ENCODE assay signal across 14 mouse cellular contexts in genomic region chr3:107128421-107128820, GRCm38 (mm10). TPM values are rescaled to one million over a fixed set of nuclear protein-coding genes. Genes with fewer than 3 reads are reported as not detected.
DNase-seq lines count a peak whose midpoint lies in the region; ATAC-seq and TF ChIP-seq lines count a peak whose summit lies in the region.
"Had no signal": no experiment of that assay in that cellular context is flagged by ENCODE, and none has a peak within 500 bp of the region (broad histone marks: within the 10 kb centered on the region; RNA-seq: fewer than 3 reads in every experiment).

No protein-coding gene starts in this region.

- 0 out of 2 replicates have a peak, but pooled peaks have one; percentile 44 for ATAC-seq in limb, embryonic 15.5 days (ENCODE audit: insufficient number of reproducible peaks, low FRiP score, low TSS enrichment, low read depth)
- peak; percentile 49; the same call in 1 of the 2 replicates for ATAC-seq in stomach, postnatal 0 days (ENCODE audit: low FRiP score, low TSS enrichment)
- no peak for ATAC-seq in hindbrain, embryonic 14.5 days (ENCODE audit: low FRiP score)
- ATAC-seq in liver, embryonic 11.5 days (replicated peaks; ENCODE audit: low FRiP score): no peak

- TF ChIP-seq CTCF in stomach, postnatal 0 days (IDR thresholded peaks at IDR 0.05; ENCODE audit: low read depth): no peak

- no peak for DNase-seq in limb, embryonic 10.5 days (ENCODE audit: low spot score)
- DNase-seq in layer of hippocampus, postnatal 36 days: peak; percentile 36 to 56
- DNase-seq in lung, postnatal 14 days: peak; percentile 31
- no peak for DNase-seq in stomach, postnatal 0 days (ENCODE audit: low spot score)
- DNase-seq in hindbrain, embryonic 14.5 days (ENCODE audit: low spot score): no peak
- DNase-seq in liver, embryonic 11.5 days (ENCODE audit: low spot score): no peak
- DNase-seq in adrenal gland, postnatal 14 days: no peak

- H3K4me2 ChIP-seq in limb, embryonic 15.5 days: no peak overlapping the region
- no peak overlapping the region for H3K4me2 ChIP-seq in stomach, postnatal 0 days (replicated peaks; ENCODE audit: low read depth)
- no peak overlapping the region for H3K4me2 ChIP-seq in hindbrain, embryonic 14.5 days (replicated peaks)
- no peak overlapping the region for H3K4me2 ChIP-seq in liver, embryonic 11.5 days
- H3K4me2 ChIP-seq: limb, embryonic 13.5 days; stomach, embryonic 15.5 days had no signal

- H3K4me1 ChIP-seq in limb, embryonic 15.5 days: peaks cover 4% of the 10 kb centered on the region; the same call in 1 of the 2 replicates
- no peaks in the 10 kb centered on the region for H3K4me1 ChIP-seq in limb, embryonic 10.5 days
- peaks cover 7% of the 10 kb centered on the region for H3K4me1 ChIP-seq in stomach, postnatal 0 days (replicated peaks; ENCODE audit: control insufficient read depth, insufficient read depth)
- no peaks in the 10 kb centered on the region; the same call in 1 of the 2 replicates for H3K4me1 ChIP-seq in hindbrain, embryonic 14.5 days (replicated peaks; ENCODE audit: control insufficient read depth, insufficient read depth, low read length)
- no peaks in the 10 kb centered on the region for H3K4me1 ChIP-seq in liver, embryonic 11.5 days (replicated peaks; ENCODE audit: control insufficient read depth, insufficient read depth, low read length)
- H3K4me1 ChIP-seq: megakaryocyte, embryonic 14.5 days; stomach, embryonic 15.5 days had no signal

- H3K4me3 ChIP-seq in limb, embryonic 15.5 days: no peak overlapping the region
- H3K4me3 ChIP-seq in limb, embryonic 10.5 days: no peak overlapping the region
- H3K4me3 ChIP-seq in stomach, postnatal 0 days (ENCODE audit: low read depth, low read length): no peak overlapping the region
- no peak overlapping the region for H3K4me3 ChIP-seq in hindbrain, embryonic 14.5 days (replicated peaks; ENCODE audit: low read length)
- H3K4me3 ChIP-seq in liver, embryonic 11.5 days (ENCODE audit: low read depth, low read length): no peak overlapping the region
- H3K4me3 ChIP-seq: limb, embryonic 13.5 days; megakaryocyte, embryonic 14.5 days; stomach, embryonic 15.5 days had no signal

- no peaks in the 10 kb centered on the region for H3K27me3 ChIP-seq in limb, embryonic 15.5 days
- H3K27me3 ChIP-seq in limb, embryonic 10.5 days (ENCODE audit: low read depth, poor library complexity, severe bottlenecking): no peaks in the 10 kb centered on the region
- no peaks in the 10 kb centered on the region for H3K27me3 ChIP-seq in stomach, postnatal 0 days (ENCODE audit: control insufficient read depth, insufficient read depth, low read length)
- H3K27me3 ChIP-seq in hindbrain, embryonic 14.5 days (ENCODE audit: control insufficient read depth, insufficient read depth, low read length): no peaks in the 10 kb centered on the region
- H3K27me3 ChIP-seq in liver, embryonic 11.5 days (replicated peaks; ENCODE audit: control insufficient read depth, insufficient read depth, low read length): no peaks in the 10 kb centered on the region
- H3K27me3 ChIP-seq: limb, embryonic 13.5 days; stomach, embryonic 15.5 days had no signal

- no peaks in the 10 kb centered on the region for H3K36me3 ChIP-seq in limb, embryonic 15.5 days
- H3K36me3 ChIP-seq in limb, embryonic 10.5 days: no peaks in the 10 kb centered on the region
- no peaks in the 10 kb centered on the region for H3K36me3 ChIP-seq in stomach, postnatal 0 days (ENCODE audit: control insufficient read depth, insufficient read depth, low read length)
- H3K36me3 ChIP-seq in hindbrain, embryonic 14.5 days (replicated peaks; ENCODE audit: control insufficient read depth, insufficient read depth): no peaks in the 10 kb centered on the region
- H3K36me3 ChIP-seq in liver, embryonic 11.5 days (ENCODE audit: control insufficient read depth, insufficient read depth, low read length): no peaks in the 10 kb centered on the region
- H3K36me3 ChIP-seq: limb, embryonic 13.5 days; stomach, embryonic 15.5 days had no signal

- no peak overlapping the region for H3K9ac ChIP-seq in limb, embryonic 15.5 days
- H3K9ac ChIP-seq in stomach, postnatal 0 days (ENCODE audit: low read length): no peak overlapping the region
- no peak overlapping the region for H3K9ac ChIP-seq in hindbrain, embryonic 14.5 days
- H3K9ac ChIP-seq in liver, embryonic 11.5 days (ENCODE audit: low read depth, low read length): no peak overlapping the region
- H3K9ac ChIP-seq: limb, embryonic 13.5 days; stomach, embryonic 15.5 days had no signal

- no peaks in the 10 kb centered on the region for H3K9me3 ChIP-seq in limb, embryonic 15.5 days
- H3K9me3 ChIP-seq in limb, embryonic 10.5 days (replicated peaks): no peaks in the 10 kb centered on the region
- no peaks in the 10 kb centered on the region for H3K9me3 ChIP-seq in stomach, postnatal 0 days (ENCODE audit: control insufficient read depth, low read length)
- H3K9me3 ChIP-seq in hindbrain, embryonic 14.5 days (ENCODE audit: control insufficient read depth, low read length): no peaks in the 10 kb centered on the region
- no peaks in the 10 kb centered on the region for H3K9me3 ChIP-seq in liver, embryonic 11.5 days (ENCODE audit: control insufficient read depth, low read length)
- H3K9me3 ChIP-seq: limb, embryonic 13.5 days; megakaryocyte, embryonic 14.5 days; stomach, embryonic 15.5 days had no signal

- TF ChIP-seq EP300 in stomach, postnatal 0 days (optimal IDR thresholded peaks at IDR 0.05): no peak

- H3K27ac ChIP-seq in limb, embryonic 15.5 days: no peak overlapping the region
- no peak overlapping the region for H3K27ac ChIP-seq in limb, embryonic 10.5 days
- 0 out of 2 replicates have a peak overlapping the region, but pooled peaks have one; percentile 45 for H3K27ac ChIP-seq in stomach, postnatal 0 days (replicated peaks)
- no peak overlapping the region for H3K27ac ChIP-seq in hindbrain, embryonic 14.5 days
- no peak overlapping the region for H3K27ac ChIP-seq in liver, embryonic 11.5 days (ENCODE audit: low read depth, low read length)
- H3K27ac ChIP-seq: limb, embryonic 13.5 days; stomach, embryonic 15.5 days had no signal

- 50% methylated on average over 3 of the region's 3 CpGs for WGBS in limb, embryonic 15.5 days
- WGBS in limb, embryonic 10.5 days: 79% methylated on average over 3 of the region's 3 CpGs
- WGBS in stomach, postnatal 0 days: 31% methylated on average over 3 of the region's 3 CpGs
- 65% methylated on average over 3 of the region's 3 CpGs for WGBS in hindbrain, embryonic 14.5 days
- WGBS in liver, embryonic 11.5 days: 69% methylated on average over 3 of the region's 3 CpGs

RNA-seq across cellular contexts. Expression of gene Kcna2, which starts 27.5 kb away (rescaled TPM):
- polyA plus RNA-seq in limb, embryonic 15.5 days (2015; fragmentation: Nextera tagmentation; extraction: Ambion mirVana): 0.14 and 0.22 TPM in 2 replicates
- 0.03 TPM in 1 of 2 replicates, not detected in the other for polyA plus RNA-seq in limb, embryonic 10.5 days (2016; fragmentation: Nextera tagmentation; extraction: Ambion mirVana)
- 10 to 100 TPM; 91.3 to 91.6 TPM for total RNA-seq in layer of hippocampus, postnatal 36 days (2021)
- polyA plus RNA-seq in stomach, postnatal 0 days (2015; fragmentation: Nextera tagmentation; extraction: Ambion mirVana): 0.13 and 0.16 TPM in 2 replicates
- polyA plus RNA-seq in hindbrain, embryonic 14.5 days (2014; fragmentation: Nextera tagmentation; extraction: Ambion mirVana): 1.9 and 2.0 TPM in 2 replicates
- 0.05 and 0.08 TPM in 2 replicates for polyA plus RNA-seq in liver, embryonic 11.5 days (2014; fragmentation: Nextera tagmentation; extraction: Ambion mirVana)
- 1.4 and 4.0 TPM in 2 replicates for total RNA-seq in adrenal gland, postnatal 14 days (2021)
- total RNA-seq: granulocyte monocyte progenitor cell, adult 5-6 weeks; hematopoietic stem cell, adult 5-6 weeks had no signal

RNA-seq across cellular contexts. Expression of gene Kcna10, which starts 54.4 kb away (rescaled TPM):
- polyA plus RNA-seq in limb, embryonic 15.5 days (2015; fragmentation: Nextera tagmentation; extraction: Ambion mirVana): 0.08 and 0.09 TPM in 2 replicates
- polyA plus RNA-seq in limb, embryonic 10.5 days (2016; fragmentation: Nextera tagmentation; extraction: Ambion mirVana): not detected in 2 replicates
- not detected for total RNA-seq in layer of hippocampus, postnatal 36 days (2021)
- polyA plus RNA-seq in stomach, postnatal 0 days (2015; fragmentation: Nextera tagmentation; extraction: Ambion mirVana): not detected in 2 replicates
- not detected in 2 replicates for polyA plus RNA-seq in hindbrain, embryonic 14.5 days (2014; fragmentation: Nextera tagmentation; extraction: Ambion mirVana)
- polyA plus RNA-seq in liver, embryonic 11.5 days (2014; fragmentation: Nextera tagmentation; extraction: Ambion mirVana): not detected in 2 replicates
- total RNA-seq in adrenal gland, postnatal 14 days (2021): not detected in 2 replicates
- total RNA-seq: granulocyte monocyte progenitor cell, adult 5-6 weeks; hematopoietic stem cell, adult 5-6 weeks had no signal
- polyA plus RNA-seq: kidney, embryonic 16.5 days; limb, embryonic 13.5 days; stomach, embryonic 15.5 days had no signal

Comparison
In these comparisons a context has a peak if more than half of its experiments do, and no peak if none do; other contexts are left out.
1. ATAC-seq: peak in limb, embryonic 15.5 days (single experiment) and stomach, postnatal 0 days (single experiment); none in hindbrain, embryonic 14.5 days (single experiment) and liver, embryonic 11.5 days (single experiment).
2. DNase-seq: peak in layer of hippocampus, postnatal 36 days (2 of 2) and lung, postnatal 14 days (single experiment); none in limb, embryonic 10.5 days (single experiment), stomach, postnatal 0 days (single experiment), hindbrain, embryonic 14.5 days (single experiment), liver, embryonic 11.5 days (single experiment) and adrenal gland, postnatal 14 days (single experiment).